Mouse (Mus musculus): Measurements from ENCODE around the gene Kcnk3.

DNA sequence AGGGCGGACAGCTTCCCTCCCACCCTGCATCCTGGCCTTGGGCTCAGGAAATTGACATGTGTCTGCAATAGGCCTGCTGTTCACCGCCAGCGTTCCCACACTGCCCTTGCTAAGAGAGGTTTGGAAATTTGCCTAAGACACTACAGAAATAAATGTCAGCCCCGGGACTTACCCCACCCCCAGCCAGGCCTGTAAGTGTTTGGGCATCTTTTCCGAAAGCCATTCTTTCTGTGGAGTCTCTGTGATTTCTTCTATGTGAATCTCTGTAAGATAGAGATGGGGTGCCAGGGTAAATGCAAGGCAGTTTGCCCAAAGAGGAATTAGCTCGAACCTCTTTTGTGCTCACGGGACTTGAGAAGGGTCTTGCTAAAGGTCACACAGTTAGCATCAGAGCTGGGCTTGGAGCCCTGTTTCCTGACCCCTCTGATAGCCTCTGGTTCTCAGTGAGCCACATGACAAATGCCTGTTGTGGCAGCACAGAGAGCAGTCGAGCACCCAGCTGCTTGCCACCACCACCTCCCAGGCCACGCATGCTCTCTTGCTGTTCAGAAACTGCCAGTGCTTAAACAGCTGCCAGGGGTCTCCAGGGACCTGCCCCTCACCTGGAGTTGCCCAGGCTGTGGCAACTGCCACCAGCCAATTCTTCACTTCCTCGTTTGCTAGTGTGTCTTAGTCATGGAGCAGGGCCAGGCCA, 6.0 kb downstream of the Kcnk3 start:
- no peak for TF ChIP-seq CTCF (IDR thresholded peaks at IDR 0.05; ENCODE audit: insufficient read depth, low read length)
- no peak for TF ChIP-seq POLR2A (IDR thresholded peaks at IDR 0.05; ENCODE audit: borderline replicate concordance, extremely low read depth, low read depth, low read length)

All from lung, adult 2 months (tissue).